Mouse (Mus musculus) liver, postnatal 0 days (tissue): Measurements from ENCODE around the gene Dgcr6.

Experiments
- CTCF ChIP-seq: sonication (generic); IDR thresholded peaks from 2 replicates; pipeline ENCODE4 v1.5.1; 2016; ENCODE audit warnings: antibody characterized with exemption, low read depth
- EP300 ChIP-seq: IDR thresholded peaks from 2 replicates; pipeline ENCODE4 v1.6.1; 2016; ENCODE audit warnings: antibody characterized with exemption, low read depth, mild to moderate bottlenecking

GRCm38 (mm10) chr16:18103808-18104207 lies 51.1 kb downstream of the Dgcr6 start:
- TF ChIP-seq EP300 (no peak), CTCF (no peak)
